Mouse (Mus musculus): Measurements from ENCODE around the gene Mb.
A peak's percentile ranks its signal among the peaks of the same experiment; 100 is the strongest.
"Not testable (repeated sequence)": the region's sequence is repeated elsewhere in the genome, so short reads cannot be mapped to it uniquely, and the experiment has no call there.

The Mb gene

DNA sequence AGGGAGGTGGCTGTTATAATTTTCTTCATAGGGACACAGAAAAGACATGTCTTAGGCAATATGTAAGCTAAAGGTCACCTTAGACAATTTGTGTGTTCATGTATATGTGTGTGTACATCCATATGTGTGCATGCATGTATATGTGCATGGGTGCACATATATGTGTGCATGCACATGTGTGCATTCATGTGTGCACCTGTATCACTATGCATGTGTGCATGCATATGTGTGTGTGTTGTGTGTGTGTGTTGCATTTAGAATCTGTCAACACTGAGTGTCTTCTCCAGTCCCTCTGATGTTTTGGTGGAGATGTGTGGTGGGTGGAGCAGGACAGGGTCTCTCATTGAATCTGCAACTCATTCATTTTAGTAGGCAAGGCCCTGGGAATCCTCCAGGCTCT, 12.3 kb upstream of the Mb start:
- no peak for DNase-seq (ENCODE audit: low read depth)

DNA sequence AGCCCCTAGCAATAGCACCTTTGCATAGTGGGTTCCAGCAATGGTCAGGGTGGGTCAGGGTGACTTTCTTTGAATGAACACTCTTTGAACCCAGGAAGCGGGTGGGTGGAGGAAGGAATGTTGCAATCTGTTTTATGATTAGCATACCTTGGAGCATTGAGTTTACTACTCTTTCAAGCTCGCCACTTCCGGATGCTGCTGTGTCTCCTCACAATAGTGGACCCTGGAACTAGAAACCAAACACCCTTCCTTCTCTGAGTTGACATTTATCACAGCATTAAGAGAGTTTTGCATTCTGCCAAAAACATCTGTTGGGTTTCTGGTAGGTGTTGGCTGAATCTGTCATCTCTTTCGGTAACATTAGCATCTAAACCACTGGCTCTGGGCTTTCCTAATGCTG, 8.9 kb upstream of the Mb start:
- DNase-seq (ENCODE audit: low read depth) = not testable (repeated sequence)

DNA sequence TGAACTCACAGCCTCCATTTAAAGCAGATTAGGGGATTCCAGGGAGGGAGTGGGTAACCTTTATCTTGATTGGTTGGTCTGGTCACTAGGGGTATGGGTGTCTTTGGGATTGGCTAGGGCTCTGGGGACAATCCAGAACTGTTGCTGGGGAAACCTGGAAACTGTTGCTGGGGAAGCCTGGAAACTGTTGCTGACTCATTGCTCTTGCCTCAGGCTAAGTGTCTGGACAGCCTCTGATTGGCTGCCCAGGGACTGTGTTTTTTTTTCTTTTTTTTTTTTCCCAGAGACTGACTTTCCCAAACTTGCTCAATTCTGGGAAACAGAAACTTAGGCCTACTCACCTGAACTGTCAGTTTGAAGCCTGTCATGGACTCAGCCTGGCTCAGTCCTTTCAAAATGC, 8.1 kb upstream of the Mb start:
- no peak for DNase-seq (ENCODE audit: low read depth)

DNA sequence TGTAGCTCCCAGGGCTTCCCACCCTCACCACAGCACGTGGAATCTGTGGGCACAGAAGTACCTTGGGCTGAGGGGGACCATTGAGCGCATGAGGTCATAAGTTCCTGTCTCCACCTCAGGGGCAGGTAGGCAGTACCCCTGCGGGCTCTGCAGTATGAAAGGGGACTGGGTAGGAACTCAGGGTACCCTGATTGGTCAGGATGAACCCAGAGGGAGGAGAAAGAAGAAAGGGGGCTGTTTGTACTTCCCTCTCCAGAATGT, 6.3 kb upstream of the Mb start:
- no peak for DNase-seq (ENCODE audit: low read depth)

DNA sequence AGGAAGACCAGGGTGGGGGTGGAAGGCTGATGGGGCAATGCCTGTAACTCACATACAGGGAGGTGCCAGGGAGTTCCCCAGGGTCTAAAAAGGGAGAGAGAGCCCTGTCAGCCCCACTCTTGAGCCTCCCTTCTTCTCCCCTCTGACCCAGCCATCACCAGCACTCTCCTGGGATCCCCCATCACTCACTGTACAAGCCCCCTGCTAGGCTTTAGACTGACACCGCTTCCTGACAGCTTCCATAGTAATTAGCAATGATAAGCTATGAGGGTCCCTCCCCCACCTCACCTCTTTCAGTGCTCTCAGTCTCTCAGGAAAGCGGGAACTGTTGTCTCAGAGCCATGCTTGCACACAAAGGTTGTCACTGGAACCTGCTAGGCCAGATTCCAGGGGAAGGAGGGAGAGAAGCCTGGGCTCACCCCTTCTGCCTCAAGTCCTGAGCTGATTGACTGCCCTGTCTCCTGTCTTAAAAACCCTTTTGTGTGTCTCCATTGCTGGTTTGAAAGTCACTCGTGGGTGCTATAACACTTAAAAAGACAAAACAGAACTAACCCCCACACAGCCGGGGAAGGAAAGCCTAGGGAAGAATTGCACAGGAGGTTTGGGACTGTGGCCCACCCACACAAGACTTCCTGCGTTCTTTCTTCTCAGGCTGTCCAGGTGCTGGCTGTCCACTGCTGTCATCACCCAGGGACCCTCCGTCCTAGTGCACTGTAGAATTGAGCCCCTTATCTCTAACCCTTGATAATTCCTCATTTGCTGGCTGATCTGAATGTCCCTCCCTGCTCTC, 5.7 kb upstream of the Mb start:
- DNase-seq (ENCODE audit: low read depth) = no peak

DNA sequence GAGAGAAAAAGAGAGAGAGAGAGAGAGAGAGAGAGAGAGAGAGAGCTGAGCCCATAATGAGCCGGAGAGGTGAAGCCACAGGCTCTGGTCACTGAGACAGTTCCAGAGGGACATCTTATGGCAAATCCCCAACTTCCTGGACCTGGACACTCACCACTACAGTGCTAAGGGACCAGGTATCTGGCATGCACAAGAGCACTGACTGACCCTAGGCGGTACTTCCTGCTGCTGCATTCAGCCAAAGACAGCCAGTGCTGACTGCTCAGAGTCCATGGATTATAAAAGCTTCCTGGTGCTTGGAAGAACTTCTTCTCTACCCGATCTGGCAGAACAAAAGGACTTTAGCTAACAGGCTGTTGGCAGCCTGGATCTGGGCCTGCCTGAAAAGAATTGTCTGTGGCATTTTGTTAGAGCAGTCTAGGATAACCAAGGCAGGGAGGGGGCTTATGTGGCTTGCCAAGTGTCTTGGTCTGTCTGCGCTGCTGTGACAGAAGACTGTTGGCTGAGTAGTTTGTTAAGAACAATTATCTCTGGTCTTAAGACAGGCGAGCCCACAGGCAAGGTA, 4.2 kb upstream of the Mb start:
- no peak for DNase-seq (ENCODE audit: low read depth)

DNA sequence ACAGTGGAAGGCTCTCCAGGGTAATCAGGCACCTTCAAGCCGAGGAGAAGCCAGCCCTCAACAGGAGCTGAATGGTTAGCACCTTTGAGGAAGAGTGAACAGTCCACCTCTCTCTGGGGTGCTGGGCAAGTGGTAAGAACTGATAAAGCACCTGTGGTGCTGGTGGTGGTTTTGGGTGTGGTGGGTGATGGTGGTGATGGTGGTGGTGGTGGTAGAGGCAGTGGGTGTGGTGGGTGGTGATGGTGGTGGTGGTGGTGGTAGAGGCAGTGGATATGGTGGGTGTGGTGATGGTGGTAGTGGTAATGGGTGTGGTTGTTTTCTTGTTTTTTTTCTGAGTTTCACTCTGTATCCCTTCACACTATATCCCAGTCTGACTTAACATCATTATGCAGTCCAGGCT, 2.6 kb upstream of the Mb start:
- DNase-seq (ENCODE audit: low read depth) = no peak

DNA sequence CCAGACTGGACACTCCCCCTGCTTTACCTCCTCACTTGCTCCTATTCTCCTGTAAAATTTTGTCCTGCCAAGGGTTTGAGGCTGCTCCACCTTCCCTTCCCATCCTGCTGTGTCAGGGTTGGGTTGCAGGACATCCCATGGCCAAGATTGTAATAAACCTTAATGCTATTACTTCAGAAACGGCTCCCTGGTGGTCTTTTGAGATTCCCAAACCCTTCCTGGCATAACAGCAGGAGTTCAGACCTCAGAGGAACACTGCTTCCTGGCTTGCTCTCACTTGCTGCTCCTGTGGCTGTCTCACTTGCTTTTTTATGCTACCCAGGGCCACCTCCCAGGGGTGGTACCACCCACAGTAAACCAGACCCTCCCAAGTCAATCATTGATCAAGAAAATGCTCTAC, 1.7 kb upstream of the Mb start:
- no peak for DNase-seq (ENCODE audit: low read depth)

DNA sequence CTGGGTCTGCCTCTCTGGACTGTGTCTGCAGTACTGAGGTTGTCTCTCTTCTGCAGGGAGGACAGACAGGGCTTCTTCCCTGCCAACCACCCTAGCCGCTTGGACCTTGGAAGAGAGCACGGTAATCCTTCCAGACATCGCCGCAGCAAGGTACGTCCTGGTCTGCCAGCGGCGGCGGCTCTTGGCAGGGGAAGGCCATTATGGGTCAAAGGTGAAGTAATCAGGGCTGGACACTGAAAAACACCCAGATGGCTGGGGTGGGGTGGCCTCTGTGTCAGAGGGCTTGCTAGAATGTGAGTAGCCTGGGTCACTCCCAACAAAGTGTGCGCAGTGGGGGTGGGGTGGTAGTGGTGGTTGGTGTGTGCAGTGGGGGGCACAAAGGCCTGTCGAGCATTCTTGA, 4.9 kb downstream of the Mb start:
- DNase-seq (ENCODE audit: low read depth) = no peak

DNA sequence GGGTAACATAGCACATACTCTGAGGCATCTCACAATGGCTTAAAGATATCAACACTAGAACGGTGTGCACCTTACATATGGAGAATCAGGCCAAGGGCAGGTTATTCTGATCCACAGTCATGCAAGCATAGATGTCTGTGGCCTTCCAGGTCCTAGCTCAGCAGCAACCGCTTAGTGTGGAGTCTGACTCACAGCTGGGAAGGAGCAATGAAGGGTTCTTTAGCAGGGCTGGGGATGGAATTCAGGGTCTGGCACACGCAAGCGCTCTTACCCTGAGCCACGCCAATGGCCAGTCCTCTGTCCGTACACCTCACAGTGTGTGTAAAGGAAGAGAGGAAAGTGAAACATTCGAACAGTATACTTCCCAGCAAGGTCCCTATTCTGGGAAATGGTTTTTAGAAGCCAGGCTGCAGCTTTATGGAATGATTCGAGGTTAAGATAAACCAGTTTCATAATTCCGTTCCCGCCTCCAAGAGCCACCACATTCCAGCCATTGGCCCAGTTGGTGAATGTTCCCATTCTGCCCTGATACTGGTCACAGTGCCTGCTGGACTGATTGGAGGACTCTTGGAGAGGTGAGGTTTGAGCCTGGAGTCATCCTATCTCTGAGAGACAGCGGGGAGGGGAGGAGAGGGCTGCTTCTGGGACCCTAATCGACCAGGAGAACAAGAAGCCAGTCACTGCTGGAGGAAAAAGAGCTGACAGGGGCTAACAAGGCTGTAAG, 5.7 kb downstream of the Mb start, which contains the start of gene Apol6:
Gene Apol6, plus strand, starts transcription at position 133 of the 724 bp plus-strand sequence.
- DNase-seq (ENCODE audit: low read depth) = no peak

DNA sequence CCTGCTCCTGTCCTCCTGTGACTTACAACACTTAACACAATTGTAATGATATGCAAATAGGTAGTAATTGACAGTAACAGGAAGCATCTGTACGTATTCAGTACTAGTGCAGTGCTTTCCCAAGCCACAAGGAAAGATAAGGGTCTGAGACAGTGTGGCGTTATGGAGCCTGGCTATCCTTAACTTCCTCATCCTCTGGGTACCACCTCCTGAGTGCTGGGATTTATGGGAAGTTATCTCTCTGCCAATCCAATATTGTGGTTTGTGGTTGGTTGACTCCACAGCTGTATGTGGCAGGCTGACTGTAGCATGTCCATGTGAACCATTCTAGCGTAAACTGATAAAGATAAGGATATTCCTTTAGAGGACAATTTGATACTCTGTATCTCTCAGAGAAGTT, 9.7 kb downstream of the Mb start:
- no peak for DNase-seq (ENCODE audit: low read depth)

DNA sequence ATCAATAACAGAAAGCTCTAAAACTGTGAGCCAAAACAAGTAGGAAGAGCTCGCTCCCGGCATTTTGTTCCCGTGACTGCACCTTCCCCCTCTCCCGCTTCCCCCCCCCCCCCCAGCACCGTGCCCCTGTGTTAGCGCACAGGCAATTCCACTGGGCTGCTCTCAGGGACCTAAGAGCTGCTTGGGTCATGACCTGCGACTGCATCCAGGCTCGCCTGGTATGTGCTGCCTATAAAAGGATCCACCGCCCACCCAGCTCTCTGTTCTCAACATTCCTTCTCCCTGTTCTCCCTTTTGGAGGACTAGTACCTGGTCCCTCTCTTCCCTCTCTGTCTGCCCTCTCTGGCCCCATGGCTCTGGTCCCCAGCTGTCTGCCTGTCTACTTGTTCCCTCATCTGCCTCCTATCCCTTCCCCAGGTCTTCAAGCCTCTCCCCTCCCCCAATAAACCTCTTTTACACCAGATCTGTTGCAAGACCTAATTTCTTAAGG, 11.2 kb downstream of the Mb start:
- DNase-seq (ENCODE audit: low read depth) = no peak

DNA sequence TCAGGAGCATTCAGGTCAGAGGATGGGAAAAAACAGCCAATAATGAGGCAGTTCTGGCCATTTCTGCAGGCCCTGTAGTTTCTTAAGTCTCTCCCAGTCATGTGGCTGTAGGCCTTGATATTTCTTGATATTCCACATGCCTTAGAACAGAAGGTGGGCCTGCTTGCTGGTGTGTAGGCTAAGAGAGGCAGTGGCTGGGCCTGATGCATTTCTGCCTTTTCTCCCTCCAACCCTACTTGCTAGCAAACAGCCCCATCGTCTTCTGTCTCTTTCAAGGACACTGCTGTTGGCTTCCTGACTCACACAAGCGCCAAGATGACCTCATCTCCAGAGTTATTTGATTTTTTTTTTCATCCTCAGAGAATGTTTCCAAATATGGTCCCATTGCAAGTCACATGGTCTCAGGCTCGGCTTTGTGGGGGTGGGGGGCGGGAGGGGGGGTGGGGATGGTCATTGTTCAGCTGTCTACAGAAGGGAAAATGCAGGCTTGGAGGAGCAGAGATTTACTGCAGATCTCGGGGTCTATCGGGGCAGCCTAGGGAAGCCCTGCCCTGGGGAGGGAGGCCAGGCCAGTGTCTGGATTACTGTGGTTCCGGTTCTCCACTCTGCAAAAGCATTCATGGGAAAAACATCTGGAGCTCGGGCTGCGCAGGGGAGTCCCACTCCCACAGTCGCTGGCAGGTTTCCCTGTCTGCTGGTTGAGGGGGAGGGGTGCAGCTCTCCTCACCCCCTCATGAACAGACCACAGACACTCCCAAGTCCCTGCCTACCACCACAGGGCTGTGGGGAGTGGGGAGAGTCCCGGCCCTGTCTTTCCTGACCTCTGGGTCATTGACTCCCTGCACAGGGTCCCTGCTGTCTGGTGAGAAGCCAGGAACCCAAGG, 12.9 kb downstream of the Mb start:
- no peak for DNase-seq (ENCODE audit: low read depth)

DNA sequence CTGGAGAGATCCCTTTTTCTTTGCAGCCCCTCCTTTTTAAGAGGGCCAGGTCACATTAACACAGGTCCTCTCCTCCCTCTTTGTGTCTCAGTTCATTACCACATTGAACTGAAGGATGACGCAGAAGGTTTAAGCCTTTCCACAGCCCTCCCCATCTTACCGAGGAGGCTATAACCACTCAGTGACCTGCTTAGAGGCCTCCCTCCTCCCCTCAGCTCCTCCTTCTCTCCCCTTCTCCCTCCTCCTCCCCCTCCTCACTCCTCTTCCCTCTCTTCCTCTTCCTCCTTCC, 13.5 kb downstream of the Mb start:
- no peak for DNase-seq (ENCODE audit: low read depth)

DNA sequence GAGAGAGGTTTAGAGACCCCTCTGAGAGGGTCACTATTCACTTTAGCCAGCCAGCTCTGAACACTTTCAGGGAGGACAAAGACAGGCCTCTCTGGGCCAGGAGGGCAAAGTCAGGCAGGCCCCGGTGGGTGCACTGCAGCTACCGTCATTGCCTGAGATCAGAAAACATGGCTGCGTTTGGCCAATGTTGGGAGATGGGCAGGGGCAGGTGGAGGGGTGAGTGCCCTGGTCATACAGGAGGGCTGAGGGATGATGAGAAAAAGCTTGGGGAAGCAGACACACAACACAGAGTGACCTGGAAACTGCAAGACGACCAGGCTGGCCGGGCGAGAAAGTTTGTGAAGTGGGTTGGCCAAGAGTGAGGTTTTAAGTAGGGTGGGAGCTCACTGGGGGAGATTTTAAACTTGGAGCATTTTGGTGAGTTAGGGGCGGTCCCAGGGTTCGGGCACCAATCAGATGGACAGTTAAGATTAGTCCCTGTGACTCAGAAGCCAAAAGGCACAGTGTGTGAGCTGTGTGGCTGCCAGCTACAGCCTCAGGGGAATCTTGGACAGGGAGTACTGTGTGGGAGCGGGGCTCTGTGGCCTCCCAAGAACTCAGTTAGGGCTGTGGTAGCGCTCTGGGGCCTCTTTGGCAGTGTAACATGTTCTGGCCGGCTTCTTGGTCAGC, 14.0 kb downstream of the Mb start:
- no peak for DNase-seq (ENCODE audit: low read depth)

DNA sequence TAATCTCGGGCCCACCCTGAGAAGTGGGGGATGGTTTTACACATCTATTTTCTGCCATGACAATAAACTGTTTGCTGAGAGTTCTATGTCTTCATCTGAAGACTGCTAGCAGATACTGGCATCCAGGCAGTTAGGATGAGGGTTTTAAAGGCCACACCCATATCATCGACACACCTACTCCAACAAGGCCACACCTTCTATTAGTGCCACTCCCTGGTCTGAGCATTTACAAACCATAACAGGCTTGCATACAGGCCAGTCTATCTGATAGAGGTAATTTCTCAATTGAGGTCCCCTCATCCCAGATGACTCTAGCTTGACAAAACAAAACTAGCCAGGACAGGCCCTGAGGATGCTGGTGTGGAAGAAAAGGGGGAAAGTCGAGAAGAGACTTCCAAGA, 14.8 kb downstream of the Mb start:
- no peak for DNase-seq (ENCODE audit: low read depth)

DNA sequence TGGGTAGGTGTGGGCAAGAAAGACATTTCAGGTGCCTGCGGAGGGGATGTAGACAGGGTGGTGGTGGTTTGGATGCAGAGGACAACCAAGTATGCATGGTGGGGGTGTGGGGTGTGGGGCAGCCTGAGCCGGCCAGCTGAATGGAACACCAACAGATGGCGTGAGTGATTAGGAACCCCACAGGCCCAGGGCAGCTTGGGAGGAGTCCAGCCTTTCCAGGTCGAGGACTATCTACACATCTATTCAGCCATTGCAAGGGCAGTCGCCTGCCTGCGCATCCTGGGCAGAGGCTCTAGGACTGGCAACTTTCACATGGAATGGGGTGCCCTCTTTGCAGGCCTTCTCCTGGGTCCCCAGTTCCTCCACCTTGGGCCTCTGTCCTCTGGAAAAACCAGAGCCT, 15.9 kb downstream of the Mb start:
- DNase-seq (ENCODE audit: low read depth) = no peak

DNA sequence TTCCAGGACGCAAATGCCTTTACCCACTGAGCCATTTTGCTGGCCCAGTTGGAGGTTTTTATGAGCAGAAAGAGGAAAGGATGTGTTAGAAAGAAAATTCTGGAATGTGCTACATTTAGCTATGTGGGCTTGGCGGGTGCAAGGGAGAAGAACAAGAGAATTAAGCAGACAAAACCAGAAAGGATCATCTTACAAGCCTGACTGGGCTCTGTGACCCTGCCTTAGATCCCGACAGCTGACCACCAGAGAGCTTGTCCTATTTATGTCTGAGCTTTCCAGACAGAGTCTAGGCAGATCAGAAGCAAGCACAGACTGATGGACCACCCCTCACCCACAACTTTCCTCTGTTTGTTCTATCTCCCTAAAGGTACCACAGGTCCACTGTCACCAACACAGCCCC, 19.2 kb downstream of the Mb start:
- no peak for DNase-seq (ENCODE audit: low read depth)

DNA sequence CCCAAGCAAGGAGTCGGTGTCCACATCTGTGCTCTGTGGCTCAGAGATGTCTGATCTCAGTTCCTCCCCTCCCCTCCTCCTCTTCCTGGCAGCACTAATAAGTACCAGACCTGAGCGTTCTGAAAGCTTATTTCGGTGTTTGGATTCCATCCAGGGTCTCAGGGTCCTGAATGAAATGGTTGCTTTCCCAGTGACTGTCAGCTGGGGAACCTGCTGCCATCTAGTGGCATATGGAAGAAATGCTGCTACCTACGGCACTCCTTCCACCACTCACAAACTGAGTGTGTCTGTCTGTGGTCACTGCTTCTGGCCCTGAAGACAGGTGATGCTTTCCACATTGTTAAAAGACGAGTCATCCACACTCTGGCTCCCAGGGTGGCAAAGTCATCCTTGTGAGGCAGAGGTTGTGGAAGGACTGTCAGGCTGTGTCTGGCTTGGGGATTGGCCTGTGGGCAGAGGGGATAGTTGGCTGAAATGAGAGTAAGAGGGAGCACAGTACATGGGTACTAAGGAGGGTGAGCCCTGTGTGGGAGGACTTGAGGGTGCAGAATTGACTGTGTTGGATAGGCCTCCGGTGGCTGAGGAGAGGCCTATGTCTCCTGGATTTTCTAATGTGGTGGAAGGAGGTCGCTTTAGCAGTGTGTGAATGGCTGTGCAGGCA, 21.0 kb downstream of the Mb start:
- peak; percentile 25 for DNase-seq (ENCODE audit: low read depth)

DNA sequence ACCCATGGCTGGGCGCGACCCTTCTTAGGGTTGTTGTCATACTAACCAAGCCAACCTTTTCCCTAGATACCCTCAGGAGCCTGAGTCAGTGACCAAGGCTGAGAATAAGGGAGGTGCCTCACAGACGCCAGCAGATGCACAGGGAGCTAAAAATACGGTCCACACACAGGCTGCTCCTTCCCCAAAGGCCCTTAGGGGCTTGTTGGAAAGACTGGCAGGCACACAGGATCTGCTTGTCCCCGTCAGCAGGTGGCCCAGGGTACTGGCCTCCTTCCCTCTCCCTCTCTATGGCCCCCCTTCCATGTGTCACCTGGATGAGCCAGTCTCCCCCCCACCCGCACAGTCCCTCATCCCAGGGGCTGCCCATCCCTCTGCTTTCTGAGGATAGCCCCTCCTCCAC, 22.8 kb downstream of the Mb start:
- no peak for DNase-seq (ENCODE audit: low read depth)

DNA sequence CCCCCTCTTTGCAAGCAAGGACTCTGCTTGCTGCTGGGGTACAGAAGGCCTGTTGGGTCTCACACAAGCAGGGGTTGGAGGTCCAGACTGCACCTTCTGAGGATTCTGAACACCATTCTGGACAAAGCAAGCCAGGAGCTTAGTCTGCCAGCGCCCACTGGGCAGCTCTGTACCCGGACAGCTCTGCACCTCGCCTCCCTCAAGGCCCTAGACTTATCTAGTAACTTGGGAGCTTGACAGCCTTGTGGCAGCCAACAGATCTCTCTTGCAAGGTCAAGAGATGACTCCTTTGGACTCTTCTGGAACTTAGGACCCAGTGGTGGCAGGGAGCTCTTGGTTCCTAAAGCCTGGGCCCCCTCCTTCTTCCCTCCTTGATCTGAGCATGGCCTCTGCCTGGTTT, 23.4 kb downstream of the Mb start:
- no peak for DNase-seq (ENCODE audit: low read depth)

Data from c-Kit-positive CD71-negative TER-119-negative erythroid progenitor cells, embryonic 14.5 days (primary cell).